Mouse (Mus musculus): ENCODE measurements at regions not wholly inside any gene's neighbourhood (a gene's known extent, or its start where the extent isn't known, plus 50 kb on each side); places are given as distances from the start of the nearest gene placed in this dataset.

- no peak for TF ChIP-seq CTCF (IDR thresholded peaks at IDR 0.05; ENCODE audit: borderline replicate concordance, insufficient read depth, low read depth, low read length)
- TF ChIP-seq POLR2A (IDR thresholded peaks at IDR 0.05; ENCODE audit: borderline replicate concordance, insufficient read depth, low read length) = no peak
Measured at GRCm38 (mm10) chr13:52233971-52234370, 297.1 kb downstream of the Diras2 start.
